Mouse (Mus musculus) liver, postnatal 0 days (tissue): ENCODE measurements around the gene Casp8.

Experiments used
- CTCF ChIP-seq: sonication (generic); IDR thresholded peaks from 2 replicates; pipeline ENCODE4 v1.5.1; 2016; ENCODE audit warnings: antibody characterized with exemption, low read depth
- EP300 ChIP-seq: IDR thresholded peaks from 2 replicates; pipeline ENCODE4 v1.6.1; 2016; ENCODE audit warnings: antibody characterized with exemption, low read depth, mild to moderate bottlenecking

- TF ChIP-seq EP300 (no peak), CTCF (no peak)
Measured at GRCm38 (mm10) chr1:58803531-58803930, 8.4 kb downstream of the Casp8 start.
